Mouse (Mus musculus) liver, embryonic 11.5 days (tissue): ENCODE results near the gene Fmnl2. TPM values are rescaled to one million over a fixed set of nuclear protein-coding genes. Genes with fewer than 3 reads are reported as not detected.

Experiments used
- ATAC-seq: fragments of 200-750 bp; cut with Nextera tagmentation; replicated peaks from 2 replicates; pipeline ENCODE4 v1.8.0; 2017; ENCODE audit warnings: moderate number of reproducible peaks, mild to moderate bottlenecking, moderate TSS enrichment, moderate library complexity; ENCODE audit not compliant: low FRiP score
- DNase-seq: peaks from one replicate; pipeline ENCODE4 v3.0.0-alpha.2; 2017; ENCODE audit warnings: low spot score
- H3K27ac ChIP-seq: fragments of 300-500 bp; sonication (generic); 2 replicates; pipeline ENCODE4 v1.5.1; 2014; ENCODE audit warnings: mild to moderate bottlenecking, low read depth, low read length, control low read depth
- H3K27me3 ChIP-seq: fragments of 300-500 bp; sonication (generic); replicated peaks from 2 replicates; pipeline ENCODE4 v1.6.1; 2014; ENCODE audit warnings: low read length, mixed read lengths; ENCODE audit not compliant: control insufficient read depth, insufficient read depth
- H3K36me3 ChIP-seq: fragments of 300-500 bp; sonication (generic); 2 replicates; pipeline ENCODE4 v1.6.1; 2014; ENCODE audit warnings: mild to moderate bottlenecking, low read length, moderate library complexity, mixed read lengths; ENCODE audit not compliant: control insufficient read depth, insufficient read depth
- H3K4me1 ChIP-seq: fragments of 300-500 bp; sonication (generic); replicated peaks from 2 replicates; pipeline ENCODE4 v1.6.1; 2014; ENCODE audit warnings: low read length, mixed read lengths; ENCODE audit not compliant: control insufficient read depth, insufficient read depth
- H3K4me2 ChIP-seq: fragments of 300-500 bp; sonication (generic); 2 replicates; pipeline ENCODE4 v1.6.1; 2014; ENCODE audit warnings: mild to moderate bottlenecking, control low read depth, moderate library complexity
- H3K4me3 ChIP-seq: fragments of 300-500 bp; sonication (generic); 2 replicates; pipeline ENCODE4 v1.5.1; 2014; ENCODE audit warnings: low read depth, low read length, control low read depth
- H3K9ac ChIP-seq: fragments of 300-500 bp; sonication (generic); 2 replicates; pipeline ENCODE4 v1.6.1; 2014; ENCODE audit warnings: low read depth, low read length, control low read depth
- H3K9me3 ChIP-seq: fragments of 300-500 bp; sonication (generic); 2 replicates; pipeline ENCODE4 v1.6.1; 2016; ENCODE audit warnings: low read length, inconsistent platforms, mixed read lengths; ENCODE audit not compliant: control insufficient read depth
- WGBS: fragments of 180-500 bp; shearing (Covaris S2); extraction: QIAGEN DNeasy Blood & Tissue Kit; methylation state at CpG from one replicate; pipeline ENCODE4 v1.1.7; 2014; 5-methylcytosine and 5-hydroxymethylcytosine counted together
- polyA plus RNA-seq: library from polyadenylated mRNA; unstranded; fragments of >200 nt; fragmentation: Nextera tagmentation; extraction: Ambion mirVana; gene quantifications from 2 replicates; pipeline ENCODE4 v1.2.1, GENCODE M21; 2014

Fmnl2 gene
- polyA plus RNA-seq, 1 experiment from 2014 or later: 1.5 TPM

- H3K27ac ChIP-seq: no peak overlapping the region
- no peaks in the 10 kb centered on the region for H3K9me3 ChIP-seq
- no peak overlapping the region for H3K9ac ChIP-seq
- no peak overlapping the region for H3K4me2 ChIP-seq
- no peak for ATAC-seq
- WGBS: 79% methylated on average over 18 of the region's 18 CpGs
- no peaks in the 10 kb centered on the region for H3K4me1 ChIP-seq
- no peaks in the 10 kb centered on the region for H3K27me3 ChIP-seq
- H3K4me3 ChIP-seq: no peak overlapping the region
- DNase-seq: no peak
- H3K36me3 ChIP-seq: no peaks in the 10 kb centered on the region
These were observed 15.8 kb downstream of the Fmnl2 start for GRCm38 (mm10) chr2:52873276-52874063.

DNA sequence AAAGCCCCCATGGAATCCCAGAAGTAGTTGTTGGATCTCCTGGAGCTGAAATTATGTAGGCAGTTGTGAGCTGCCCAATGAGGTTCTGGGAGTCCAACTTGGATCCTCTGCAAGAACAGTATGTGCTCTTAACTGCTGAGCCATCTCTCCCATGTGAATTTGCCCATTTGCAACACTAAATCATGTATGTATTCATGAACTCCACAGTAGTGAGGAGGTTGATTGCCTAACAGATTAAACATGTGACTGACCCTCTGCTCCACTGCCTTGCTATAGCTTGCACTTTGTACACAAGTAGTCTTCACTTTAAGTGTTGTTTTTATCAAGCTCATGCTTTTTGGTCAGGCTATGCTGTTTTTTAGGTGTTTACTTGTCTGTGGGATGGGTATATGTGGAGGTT lies 17.1 kb downstream of the Fmnl2 start:
- ATAC-seq (no peak), DNase-seq (no peak)
- Histone ChIP-seq H3K4me1 (no peaks in the 10 kb centered on the region), H3K36me3 (no peaks in the 10 kb centered on the region), H3K4me2 (no peak overlapping the region), H3K9ac (no peak overlapping the region), H3K27me3 (no peaks in the 10 kb centered on the region), H3K9me3 (no peaks in the 10 kb centered on the region), H3K27ac (no peak overlapping the region), H3K4me3 (no peak overlapping the region)

- H3K9me3 ChIP-seq: no peaks in the 10 kb centered on the region
- H3K27ac ChIP-seq: no peak overlapping the region
- H3K9ac ChIP-seq: no peak overlapping the region
- H3K36me3 ChIP-seq: no peaks in the 10 kb centered on the region
- WGBS: 89% methylated on average over 9 of the region's 9 CpGs
- H3K4me1 ChIP-seq: no peaks in the 10 kb centered on the region
- no peak overlapping the region for H3K4me2 ChIP-seq
- ATAC-seq (no peak), DNase-seq (no peak)
- no peaks in the 10 kb centered on the region for H3K27me3 ChIP-seq
- no peak overlapping the region for H3K4me3 ChIP-seq
These were observed 18.1 kb downstream of the Fmnl2 start for GRCm38 (mm10) chr2:52875801-52876200.

- no peak overlapping the region for H3K9ac ChIP-seq
- no peak overlapping the region for H3K4me3 ChIP-seq
- H3K4me2 ChIP-seq: no peak overlapping the region
- ATAC-seq: no peak
- DNase-seq: no peak
- no peaks in the 10 kb centered on the region for H3K27me3 ChIP-seq
- no peaks in the 10 kb centered on the region for H3K9me3 ChIP-seq
- H3K4me1 ChIP-seq: no peaks in the 10 kb centered on the region
- WGBS: 87% methylated on average over 2 of the region's 2 CpGs
- H3K36me3 ChIP-seq: no peaks in the 10 kb centered on the region
- no peak overlapping the region for H3K27ac ChIP-seq
These were observed 25.7 kb downstream of the Fmnl2 start for GRCm38 (mm10) chr2:52883401-52883800.

- no peak overlapping the region for H3K27ac ChIP-seq
- H3K4me2 ChIP-seq: no peak overlapping the region
- H3K36me3 ChIP-seq: no peaks in the 10 kb centered on the region
- ATAC-seq (no peak), DNase-seq (no peak)
- H3K4me3 ChIP-seq: no peak overlapping the region
- WGBS: 72% methylated on average over 4 of the region's 4 CpGs
- H3K9me3 ChIP-seq: no peaks in the 10 kb centered on the region
- H3K4me1 ChIP-seq: no peaks in the 10 kb centered on the region
- no peak overlapping the region for H3K9ac ChIP-seq
- no peaks in the 10 kb centered on the region for H3K27me3 ChIP-seq
These were observed 26.4 kb downstream of the Fmnl2 start for GRCm38 (mm10) chr2:52884082-52884481.

GRCm38 (mm10) chr2:52885071-52885470 lies 27.4 kb downstream of the Fmnl2 start:
- DNase-seq: no peak
- no peaks in the 10 kb centered on the region for H3K36me3 ChIP-seq
- WGBS: 47% methylated on average over 3 of the region's 3 CpGs

GRCm38 (mm10) chr2:52887281-52887680 lies 29.6 kb downstream of the Fmnl2 start:
- H3K27ac ChIP-seq: no peak overlapping the region
- no peak overlapping the region for H3K4me2 ChIP-seq
- H3K27me3 ChIP-seq: no peaks in the 10 kb centered on the region
- no peaks in the 10 kb centered on the region for H3K4me1 ChIP-seq
- WGBS: 69% methylated on average over 2 of the region's 2 CpGs
- H3K9me3 ChIP-seq: no peaks in the 10 kb centered on the region
- no peak overlapping the region for H3K9ac ChIP-seq
- no peak for DNase-seq
- ATAC-seq: no peak
- H3K4me3 ChIP-seq: no peak overlapping the region
- H3K36me3 ChIP-seq: no peaks in the 10 kb centered on the region

More at GRCm38 (mm10) chr2:52885071-52885470, 27.4 kb downstream of the Fmnl2 start:
- no peak for ATAC-seq
- Histone ChIP-seq H3K4me3 (no peak overlapping the region), H3K4me1 (no peaks in the 10 kb centered on the region), H3K9me3 (no peaks in the 10 kb centered on the region), H3K4me2 (no peak overlapping the region), H3K9ac (no peak overlapping the region), H3K27ac (no peak overlapping the region), H3K27me3 (no peaks in the 10 kb centered on the region)

GRCm38 (mm10) chr2:52891115-52891514 lies 33.5 kb downstream of the Fmnl2 start:
- WGBS: 62% methylated on average over 8 of the region's 8 CpGs

DNA sequence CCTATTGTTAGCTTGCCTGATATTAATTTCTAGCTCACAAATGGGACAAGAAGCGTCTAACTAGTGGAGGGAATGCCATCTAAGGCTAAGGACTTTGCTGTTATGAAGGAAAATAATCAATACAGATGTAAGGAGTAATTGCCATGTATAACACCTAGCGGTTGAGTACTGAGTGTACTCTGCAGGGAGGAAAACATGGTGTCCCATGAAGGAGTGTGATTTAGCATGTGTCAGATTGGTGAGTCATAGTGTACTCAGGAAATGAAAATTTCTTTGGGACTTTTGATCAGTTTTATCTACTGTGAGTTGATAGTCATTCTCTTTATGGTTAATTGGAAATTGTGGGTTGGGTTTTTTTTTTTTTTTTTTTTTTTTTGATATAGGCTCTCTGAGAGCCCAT lies 34.1 kb downstream of the Fmnl2 start:
- Histone ChIP-seq H3K4me2 (no peak overlapping the region), H3K9ac (no peak overlapping the region), H3K9me3 (no peaks in the 10 kb centered on the region), H3K27ac (no peak overlapping the region), H3K36me3 (no peaks in the 10 kb centered on the region), H3K4me1 (no peaks in the 10 kb centered on the region), H3K27me3 (no peaks in the 10 kb centered on the region), H3K4me3 (no peak overlapping the region)
- DNase-seq (no peak), ATAC-seq (no peak)
- 94% methylated on average over 2 of the region's 2 CpGs for WGBS

More at GRCm38 (mm10) chr2:52891115-52891514, 33.5 kb downstream of the Fmnl2 start:
- ATAC-seq: no peak
- Histone ChIP-seq H3K4me3 (no peak overlapping the region), H3K36me3 (no peaks in the 10 kb centered on the region), H3K27ac (no peak overlapping the region), H3K9ac (no peak overlapping the region), H3K4me2 (no peak overlapping the region), H3K27me3 (no peaks in the 10 kb centered on the region), H3K9me3 (no peaks in the 10 kb centered on the region), H3K4me1 (no peaks in the 10 kb centered on the region)
- no peak for DNase-seq
